Mouse (Mus musculus) liver, postnatal 0 days (tissue): Measurements from ENCODE around the gene Rnf6.

Source experiments
- CTCF ChIP-seq: sonication (generic); IDR thresholded peaks from 2 replicates; pipeline ENCODE4 v1.5.1; 2016; ENCODE audit warnings: antibody characterized with exemption, low read depth
- EP300 ChIP-seq: IDR thresholded peaks from 2 replicates; pipeline ENCODE4 v1.6.1; 2016; ENCODE audit warnings: antibody characterized with exemption, low read depth, mild to moderate bottlenecking

DNA sequence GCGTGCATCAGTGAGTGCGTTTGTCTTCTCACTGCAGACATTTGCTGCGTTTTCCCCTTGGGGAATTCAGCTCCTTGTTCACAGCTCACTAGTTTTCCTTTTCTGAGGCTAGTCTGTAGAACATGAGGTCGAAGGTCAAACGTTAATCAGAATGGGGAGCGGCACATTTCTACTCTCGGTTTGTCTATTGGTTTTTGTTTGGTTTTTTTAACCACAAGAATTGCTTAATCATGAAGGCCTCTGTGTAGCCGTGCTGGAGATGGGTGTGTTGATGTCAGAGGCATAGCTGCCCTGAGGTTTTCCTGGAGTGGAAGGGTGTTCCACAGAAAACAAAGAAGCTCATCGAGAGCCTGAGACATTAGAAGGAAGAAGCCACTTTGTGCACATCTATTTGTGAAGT, 49.2 kb upstream of the Rnf6 start:
- TF ChIP-seq CTCF = no peak
- no peak for TF ChIP-seq EP300
